Mouse (Mus musculus): ENCODE data around the gene Olfr491.

Olfr491 gene

DNA sequence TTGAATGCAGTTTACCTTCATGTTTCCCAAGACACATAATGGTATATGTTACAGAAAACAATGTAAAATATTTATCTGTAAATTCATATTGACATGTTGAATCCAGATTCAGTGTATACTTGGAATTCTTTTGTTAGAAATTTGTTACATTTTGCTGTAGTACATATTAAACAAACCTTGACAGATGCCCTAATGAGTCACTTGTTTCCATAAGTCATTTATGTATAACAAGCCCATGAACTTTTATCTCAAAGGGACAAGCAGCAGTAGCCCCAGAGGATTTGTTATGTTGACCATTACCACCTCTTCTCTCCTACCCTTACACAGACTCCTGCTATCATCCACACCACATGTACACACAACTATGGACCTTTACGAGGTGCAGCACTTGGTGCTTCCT is at the start of gene Olfr491:
Gene Olfr491, plus strand, starts transcription at position 301 of the 400 bp plus-strand sequence.
- no peak for DNase-seq (ENCODE audit: low read depth, low spot score)

DNA sequence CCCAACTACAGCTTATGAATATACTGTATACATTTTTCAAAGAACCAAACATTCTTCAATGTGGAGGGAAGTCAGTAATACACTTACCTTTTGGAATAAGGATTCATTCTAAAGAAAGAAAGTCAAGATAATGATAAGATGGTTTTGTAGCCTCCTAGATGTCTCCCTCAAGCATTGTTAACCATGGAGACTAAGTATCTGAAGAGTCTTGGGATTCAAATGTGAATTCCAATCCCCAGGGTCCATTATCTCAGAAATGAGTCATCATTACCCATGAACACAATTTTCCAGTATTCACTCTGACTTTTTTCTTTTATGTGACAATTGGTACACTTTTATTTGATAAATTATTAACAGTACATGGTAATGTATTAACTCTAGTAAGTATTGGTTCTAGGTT is 24.4 kb upstream of the Olfr491 start, which contains the start of gene Olfr490:
Gene Olfr490, minus strand, starts transcription at position 101 of the 400 bp plus-strand sequence.
- DNase-seq (ENCODE audit: low read depth, low spot score): no peak

- no peak for DNase-seq (ENCODE audit: low read depth, low spot score)
Observed at GRCm38 (mm10) chr7:108323574-108323973, 10.3 kb downstream of the Olfr491 start, which contains the start of gene Olfr492. Olfr492 (minus strand) TSS chr7:108323674.

- no peak for DNase-seq (ENCODE audit: low read depth, low spot score)
Observed at GRCm38 (mm10) chr7:108346879-108347278, 33.6 kb downstream of the Olfr491 start, which contains the start of gene Olfr493. Olfr493 (minus strand) TSS chr7:108346979.

- no peak for DNase-seq (ENCODE audit: low read depth, low spot score)
Observed at GRCm38 (mm10) chr7:108365035-108365434, 51.8 kb downstream of the Olfr491 start, which contains the start of gene Olfr494. Olfr494 (plus strand) TSS chr7:108365335.
